Mouse (Mus musculus) heart, embryonic 16.5 days (tissue): ENCODE measurements around the gene Zfp981. TPM values are rescaled to one million over a fixed set of nuclear protein-coding genes. Genes with fewer than 3 reads are reported as not detected.
"Not testable (repeated sequence)": the region's sequence is repeated elsewhere in the genome, so short reads cannot be mapped to it uniquely, and the experiment has no call there.

Experiments used
- ATAC-seq: fragments of 200-750 bp; cut with Nextera tagmentation; replicated peaks from 2 replicates; pipeline ENCODE4 v1.8.0; 2017; ENCODE audit warnings: moderate number of reproducible peaks; ENCODE audit not compliant: insufficient read depth, low FRiP score; ENCODE audit errors: extremely low read depth
- H3K27ac ChIP-seq: fragments of 300-500 bp; sonication (generic); 2 replicates; pipeline ENCODE4 v1.5.1; 2014; ENCODE audit warnings: mild to moderate bottlenecking, low read length, control low read depth, moderate library complexity
- H3K27me3 ChIP-seq: fragments of 300-500 bp; sonication (generic); 2 replicates; pipeline ENCODE4 v1.6.1; 2014; ENCODE audit warnings: low read length, mixed read lengths; ENCODE audit not compliant: control insufficient read depth, insufficient read depth
- H3K36me3 ChIP-seq: fragments of 300-500 bp; sonication (generic); 2 replicates; pipeline ENCODE4 v1.6.1; 2014; ENCODE audit not compliant: control insufficient read depth, insufficient read depth
- H3K4me1 ChIP-seq: fragments of 300-500 bp; sonication (generic); 2 replicates; pipeline ENCODE4 v1.6.1; 2014; ENCODE audit warnings: low read length, mixed read lengths; ENCODE audit not compliant: control insufficient read depth, insufficient read depth
- H3K4me2 ChIP-seq: fragments of 300-500 bp; sonication (generic); 2 replicates; pipeline ENCODE4 v1.6.1; 2014; ENCODE audit warnings: low read depth, mild to moderate bottlenecking, control low read depth, low read length
- H3K4me3 ChIP-seq: fragments of 300-500 bp; sonication (generic); 2 replicates; pipeline ENCODE4 v1.5.1; 2014; ENCODE audit warnings: mild to moderate bottlenecking, control low read depth, low read length
- H3K9ac ChIP-seq: fragments of 300-500 bp; sonication (generic); 2 replicates; pipeline ENCODE4 v1.6.1; 2014; ENCODE audit warnings: low read length, control low read depth
- H3K9me3 ChIP-seq: fragments of 300-500 bp; sonication (generic); replicated peaks from 2 replicates; pipeline ENCODE4 v1.6.1; 2016; ENCODE audit warnings: low read length; ENCODE audit not compliant: control insufficient read depth
- WGBS: fragments of 180-500 bp; shearing (Covaris S2); extraction: QIAGEN DNeasy Blood & Tissue Kit; methylation state at CpG from one replicate; pipeline ENCODE4 v1.1.7; 2014; 5-methylcytosine and 5-hydroxymethylcytosine counted together
- polyA plus RNA-seq: library from polyadenylated mRNA; unstranded; fragments of >200 nt; fragmentation: Nextera tagmentation; extraction: Ambion mirVana; gene quantifications from 2 replicates; pipeline ENCODE4 v1.2.1, GENCODE M21; 2015

Gene Zfp981
- polyA plus RNA-seq, 1 experiment from 2014 or later, result 0.11 TPM

DNA sequence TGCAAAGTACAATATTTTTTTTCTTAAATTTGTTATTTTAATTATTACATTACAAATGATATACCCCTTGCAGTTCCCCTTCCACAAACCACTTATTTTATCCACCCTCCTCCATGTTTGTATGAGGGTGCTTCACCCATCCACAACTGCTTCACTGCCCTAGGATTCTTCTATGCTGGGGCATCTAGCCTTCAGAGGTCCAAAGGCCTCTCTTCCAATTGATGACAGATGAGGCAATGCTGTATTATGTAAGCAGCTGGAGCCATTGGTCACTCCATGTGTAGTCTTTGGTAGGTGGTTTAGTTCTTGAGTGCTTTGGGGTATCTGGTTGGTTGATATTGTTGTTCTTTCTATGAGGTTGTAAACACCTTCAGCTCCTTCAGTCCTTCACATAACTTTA lies 34.1 kb downstream of the Zfp981 start:
- Histone ChIP-seq H3K4me1 (no peaks in the 10 kb centered on the region), H3K4me3 (no peak overlapping the region), H3K9ac (no peak overlapping the region), H3K27me3 (no peaks in the 10 kb centered on the region), H3K9me3 (peaks cover 39% of the 10 kb centered on the region), H3K36me3 (peaks cover 5% of the 10 kb centered on the region; the same call in 1 of the 2 replicates), H3K27ac (no peak overlapping the region), H3K4me2 (no peak overlapping the region)
- no peak; the same call in 1 of the 2 replicates for ATAC-seq

DNA sequence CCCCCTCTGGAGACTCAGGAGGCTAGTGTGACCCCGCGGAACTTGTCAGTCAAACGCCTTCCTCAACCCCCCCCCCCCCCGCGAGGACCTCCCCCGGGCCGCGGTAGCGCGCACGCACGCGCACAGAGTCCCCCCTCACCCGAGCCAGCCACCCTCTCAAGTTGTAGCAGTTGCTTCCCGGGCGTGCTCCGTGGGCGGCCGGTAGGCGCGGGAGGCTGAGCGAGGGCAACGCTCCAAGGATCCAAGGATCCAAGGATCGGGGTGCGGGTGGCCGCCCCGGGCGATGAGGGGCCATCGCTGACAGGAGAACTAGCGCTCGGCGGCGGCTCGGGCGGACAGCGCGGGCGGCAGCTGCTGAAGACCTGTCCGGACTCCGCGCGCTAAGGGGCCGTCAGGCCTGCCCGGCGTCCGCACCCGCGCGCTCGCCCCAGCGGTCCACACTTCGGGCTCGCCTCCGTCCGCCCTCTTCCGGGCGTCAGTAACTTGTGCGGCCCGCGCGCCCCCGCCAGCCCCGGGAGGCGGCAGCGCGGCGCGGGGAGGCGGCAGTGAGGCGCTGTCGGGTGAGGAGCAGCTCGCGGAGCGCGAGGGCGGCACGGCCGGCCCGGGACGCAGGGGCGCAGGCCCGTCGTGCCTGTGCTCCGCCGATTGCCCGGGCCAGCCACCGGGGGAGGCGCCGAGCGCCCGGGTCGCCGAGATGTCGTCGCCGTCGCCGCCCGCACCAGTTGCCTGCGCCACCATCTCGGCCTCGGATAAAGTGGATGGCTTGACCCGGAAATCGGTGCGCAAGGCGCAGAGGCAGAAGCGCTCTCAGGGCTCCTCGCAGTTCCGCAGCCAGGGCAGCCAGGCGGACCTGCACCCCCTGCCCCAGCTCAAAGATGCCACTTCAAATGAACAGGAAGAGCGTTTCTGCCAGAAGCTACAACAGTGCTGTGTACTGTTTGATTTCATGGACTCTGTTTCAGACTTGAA lies 78.4 kb downstream of the Zfp981 start:
- not testable (repeated sequence) for H3K27ac ChIP-seq, H3K9me3 ChIP-seq, H3K4me2 ChIP-seq, H3K9ac ChIP-seq, H3K27me3 ChIP-seq, H3K4me1 ChIP-seq, H3K36me3 ChIP-seq, H3K4me3 ChIP-seq
- ATAC-seq, result peak; percentile 77
- no CpG with 5 or more reads among the region's 111 CpGs for WGBS

Other genes with a start within 250 kb of the Zfp981 start
- gene Zfp992, start 53.0 kb upstream of the Zfp981 start, polyA plus RNA-seq, result 3.1 and 3.2 TPM in 2 replicates
- 6.9 and 9.1 TPM in 2 replicates for gene Zfp993, start 108.9 kb downstream of the Zfp981 start, polyA plus RNA-seq